Mouse (Mus musculus) erythroblast, embryonic 14.5 days (primary cell): Measurements from ENCODE around the gene Ankrd6. TPM values are rescaled to one million over a fixed set of nuclear protein-coding genes. Genes with fewer than 3 reads are reported as not detected.

Experiments
- H3K27me3 ChIP-seq: 2 replicates; pipeline ENCODE4 v1.6.1; 2012; ENCODE audit warnings: inconsistent platforms; ENCODE audit not compliant: control insufficient read depth
- H3K36me3 ChIP-seq: 2 replicates; pipeline ENCODE4 v1.6.1; 2012; ENCODE audit warnings: mild to moderate bottlenecking, inconsistent platforms; ENCODE audit not compliant: control insufficient read depth
- H3K4me1 ChIP-seq: 2 replicates; pipeline ENCODE4 v1.6.1; 2012; ENCODE audit warnings: inconsistent platforms; ENCODE audit not compliant: control insufficient read depth
- H3K4me3 ChIP-seq: replicated peaks from 2 replicates; pipeline ENCODE3; 2012; ENCODE audit warnings: moderate library complexity, mild to moderate bottlenecking, inconsistent platforms
- H3K9me3 ChIP-seq: 2 replicates; pipeline ENCODE4 v1.6.1; 2012; ENCODE audit warnings: low read length, inconsistent platforms, mixed read lengths; ENCODE audit not compliant: control insufficient read depth
- GATA1 ChIP-seq: IDR thresholded peaks from 2 replicates; pipeline ENCODE4 v1.6.1; 2012; ENCODE audit warnings: low read length, inconsistent platforms, mixed read lengths
- TAL1 ChIP-seq: IDR thresholded peaks from 3 replicates; pipeline ENCODE4 v1.6.1; 2012; ENCODE audit warnings: low read length, inconsistent platforms, mixed read lengths
- polyA plus RNA-seq: library from polyadenylated mRNA; stranded (reverse); fragments of >175 nt; gene quantifications from 2 replicates; pipeline ENCODE4 v1.2.3, GENCODE M21; 2012

Gene Ankrd6
- polyA plus RNA-seq, 1 experiment = 0.01 TPM

DNA sequence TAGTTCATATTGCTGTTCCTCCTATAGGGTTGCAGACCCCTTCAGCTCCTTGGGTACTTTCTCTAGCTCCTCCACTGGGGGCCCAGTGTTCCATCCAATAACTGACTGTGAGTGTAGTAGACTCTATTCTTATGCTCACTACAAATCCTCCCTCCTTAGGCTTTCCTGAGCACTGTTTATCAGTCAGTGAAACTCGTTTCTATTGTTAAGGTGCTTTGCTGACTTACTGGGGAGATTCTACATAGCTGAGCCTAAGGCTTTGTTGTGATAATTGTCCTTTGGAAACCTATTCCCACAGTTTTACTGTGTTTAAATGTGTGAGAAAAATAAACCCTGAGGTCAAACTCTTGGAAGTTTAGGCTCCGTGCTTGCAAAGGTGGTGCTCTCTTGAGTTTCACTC, 5.8 kb upstream of the Ankrd6 start:
- Histone ChIP-seq H3K4me3 (no peak overlapping the region), H3K36me3 (no peaks in the 10 kb centered on the region), H3K9me3 (peaks cover 5% of the 10 kb centered on the region), H3K4me1 (peaks cover 9% of the 10 kb centered on the region), H3K27me3 (peaks cover 34% of the 10 kb centered on the region)
- no peak for TF ChIP-seq TAL1
- no peak for TF ChIP-seq GATA1

DNA sequence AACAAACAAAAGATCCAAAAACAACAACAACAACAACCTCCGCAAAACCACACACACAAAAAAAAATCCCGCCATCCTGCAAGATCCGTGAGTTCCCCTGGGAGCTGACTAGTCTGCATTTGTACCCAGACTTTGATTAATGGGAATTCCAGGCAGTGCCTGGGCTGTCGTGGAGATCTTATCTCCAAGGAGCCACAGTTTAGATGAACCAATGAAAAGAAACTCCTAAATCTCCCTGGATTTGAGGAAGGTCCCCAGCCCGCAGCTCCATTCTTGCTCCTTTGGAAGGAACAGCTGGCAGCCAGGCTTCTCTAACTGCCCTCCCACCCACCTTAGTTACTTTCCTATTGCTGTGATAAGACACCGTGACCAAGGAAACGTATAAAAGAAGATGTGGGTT, 2.0 kb upstream of the Ankrd6 start:
- H3K27me3 ChIP-seq = peaks cover 71% of the 10 kb centered on the region
- H3K9me3 ChIP-seq = peaks cover 18% of the 10 kb centered on the region
- peaks cover 16% of the 10 kb centered on the region for H3K4me1 ChIP-seq
- TF ChIP-seq GATA1 = no peak
- no peak for TF ChIP-seq TAL1
- no peaks in the 10 kb centered on the region for H3K36me3 ChIP-seq
- no peak overlapping the region for H3K4me3 ChIP-seq

DNA sequence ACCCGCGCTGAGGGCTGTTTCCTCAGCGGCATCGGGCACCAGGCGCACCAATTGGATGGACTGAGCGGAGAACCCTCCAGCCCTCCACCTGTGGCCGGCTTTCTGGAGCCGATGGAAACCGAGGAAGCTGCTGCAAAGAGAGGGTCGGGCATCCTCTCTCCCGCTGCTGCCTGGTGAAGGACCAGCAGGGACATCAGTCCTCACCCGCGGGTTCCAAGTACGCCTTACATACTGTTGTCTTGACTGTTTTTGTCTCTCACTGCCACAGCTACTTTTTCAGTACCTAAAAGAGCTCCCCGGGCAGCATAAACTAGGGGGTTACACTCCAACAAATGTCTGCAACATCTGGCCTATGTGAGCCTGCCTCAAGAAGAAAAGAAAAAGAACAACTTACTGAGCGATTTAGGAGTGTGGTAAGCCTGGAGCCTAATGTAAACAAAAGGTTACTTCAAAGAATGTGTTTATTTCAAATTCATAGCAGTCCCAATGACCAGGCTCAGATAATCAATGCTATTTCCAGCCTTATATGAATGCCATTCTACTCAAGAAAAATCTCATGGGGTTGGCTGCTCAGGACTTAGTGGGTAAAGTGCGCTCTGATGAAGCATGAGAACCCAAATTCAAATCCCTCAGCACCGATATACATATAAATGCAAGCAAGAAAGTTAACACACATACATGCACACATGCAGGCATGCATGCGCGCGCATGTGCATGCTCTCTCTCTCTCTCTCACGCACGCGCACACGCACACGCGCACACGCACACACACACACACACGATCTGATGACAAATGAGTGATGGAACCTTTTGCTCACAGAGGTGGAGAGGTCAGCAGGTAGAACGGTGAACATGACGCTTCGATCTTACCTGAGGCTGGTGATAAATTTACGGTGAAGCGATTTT, 647 bp upstream of the Ankrd6 start:
- peaks cover 77% of the 10 kb centered on the region for H3K27me3 ChIP-seq
- no peaks in the 10 kb centered on the region for H3K36me3 ChIP-seq
- peak overlapping the region; percentile 60 for H3K4me3 ChIP-seq
- peaks cover 14% of the 10 kb centered on the region for H3K4me1 ChIP-seq
- peaks cover 18% of the 10 kb centered on the region for H3K9me3 ChIP-seq
- TF ChIP-seq TAL1 (no peak), GATA1 (no peak)

DNA sequence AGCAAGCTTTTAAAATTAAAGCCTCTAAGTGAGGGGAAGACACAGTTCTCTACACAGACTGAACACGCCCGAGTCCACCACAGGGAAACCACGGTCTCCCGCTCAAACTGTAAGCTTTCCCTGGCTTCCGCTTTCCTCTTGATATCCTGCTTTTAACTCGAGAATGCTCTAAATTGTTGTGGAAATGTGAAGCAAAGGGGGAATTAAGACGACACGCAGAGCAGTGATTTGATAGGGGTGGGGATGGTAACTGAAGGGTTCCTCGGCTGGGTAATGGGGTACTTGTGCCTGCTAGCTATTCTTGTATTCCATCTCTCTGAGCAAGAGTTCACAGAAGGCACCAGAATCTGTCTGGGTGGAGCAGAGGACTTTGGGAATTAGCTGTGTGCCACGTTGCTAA, 1.9 kb downstream of the Ankrd6 start:
- Histone ChIP-seq H3K36me3 (no peaks in the 10 kb centered on the region), H3K9me3 (peaks cover 18% of the 10 kb centered on the region), H3K4me1 (peaks cover 14% of the 10 kb centered on the region), H3K27me3 (peaks cover 65% of the 10 kb centered on the region), H3K4me3 (no peak overlapping the region)
- no peak for TF ChIP-seq GATA1

DNA sequence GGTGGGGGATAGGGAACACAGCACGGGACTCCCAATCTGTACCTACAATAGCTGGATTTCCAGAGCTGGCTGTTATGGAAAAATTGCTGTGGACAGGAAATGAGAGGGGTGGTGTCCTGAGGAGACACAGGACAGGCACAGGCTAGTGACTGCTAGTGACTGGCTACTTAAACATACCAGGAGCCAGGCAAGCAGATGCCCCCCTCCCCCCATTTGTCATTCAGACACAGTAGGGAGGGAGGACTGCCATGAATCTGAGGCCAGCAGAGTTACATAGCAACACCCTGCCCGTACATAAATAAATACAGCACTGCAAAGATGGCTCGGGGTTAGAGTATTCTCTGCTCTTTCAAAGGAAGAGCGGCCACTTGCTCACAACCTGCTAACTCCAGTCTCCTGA, 3.0 kb downstream of the Ankrd6 start:
- no peak for TF ChIP-seq TAL1
- no peak for TF ChIP-seq GATA1
- Histone ChIP-seq H3K4me3 (no peak overlapping the region), H3K36me3 (no peaks in the 10 kb centered on the region), H3K4me1 (peaks cover 14% of the 10 kb centered on the region), H3K9me3 (peaks cover 14% of the 10 kb centered on the region), H3K27me3 (peaks cover 55% of the 10 kb centered on the region)

DNA sequence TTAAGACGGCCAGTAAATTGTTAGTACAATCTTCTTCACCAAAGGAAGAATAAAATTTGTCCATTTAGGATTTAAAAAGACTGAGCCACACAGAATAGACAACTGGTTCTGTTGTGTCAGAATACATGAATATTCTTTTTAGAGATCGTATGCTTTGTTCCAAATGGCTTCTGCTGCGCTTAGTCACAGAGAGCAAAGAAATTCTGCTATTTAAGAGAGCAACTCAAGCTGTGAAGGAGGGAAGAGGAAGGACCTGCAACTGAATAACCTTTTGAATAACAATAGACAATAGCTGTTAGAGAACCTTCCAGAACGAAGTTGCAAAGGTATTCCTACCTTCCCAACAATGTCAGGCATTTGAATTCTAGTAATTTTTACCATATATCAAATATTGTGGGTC, 9.7 kb downstream of the Ankrd6 start:
- Histone ChIP-seq H3K36me3 (no peaks in the 10 kb centered on the region), H3K4me3 (no peak overlapping the region), H3K4me1 (no peaks in the 10 kb centered on the region), H3K27me3 (peaks cover 18% of the 10 kb centered on the region), H3K9me3 (no peaks in the 10 kb centered on the region)
- no peak for TF ChIP-seq GATA1
- no peak for TF ChIP-seq TAL1

DNA sequence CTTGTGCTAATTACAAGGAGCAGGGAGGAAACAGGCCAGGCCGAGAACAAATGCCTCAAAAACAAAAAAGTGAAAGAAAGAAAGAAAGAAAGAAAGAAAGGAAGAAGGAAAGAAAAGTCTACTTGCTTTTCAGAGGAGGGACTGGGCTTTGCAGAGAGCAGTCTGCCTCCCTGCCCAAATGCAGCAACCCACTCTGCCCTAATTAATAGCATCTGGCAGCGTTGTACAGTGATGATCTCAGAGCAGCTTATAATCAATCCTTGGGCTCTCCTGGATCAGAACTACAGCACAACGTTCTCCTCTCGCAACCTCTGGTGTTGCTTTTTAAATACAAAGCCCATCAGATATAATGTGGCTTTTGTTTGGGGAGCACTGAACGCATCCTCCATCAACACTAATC, 10.7 kb downstream of the Ankrd6 start:
- Histone ChIP-seq H3K4me1 (no peaks in the 10 kb centered on the region), H3K4me3 (no peak overlapping the region), H3K27me3 (peaks cover 18% of the 10 kb centered on the region), H3K9me3 (no peaks in the 10 kb centered on the region), H3K36me3 (no peaks in the 10 kb centered on the region)
- TF ChIP-seq GATA1 (no peak), TAL1 (no peak)

DNA sequence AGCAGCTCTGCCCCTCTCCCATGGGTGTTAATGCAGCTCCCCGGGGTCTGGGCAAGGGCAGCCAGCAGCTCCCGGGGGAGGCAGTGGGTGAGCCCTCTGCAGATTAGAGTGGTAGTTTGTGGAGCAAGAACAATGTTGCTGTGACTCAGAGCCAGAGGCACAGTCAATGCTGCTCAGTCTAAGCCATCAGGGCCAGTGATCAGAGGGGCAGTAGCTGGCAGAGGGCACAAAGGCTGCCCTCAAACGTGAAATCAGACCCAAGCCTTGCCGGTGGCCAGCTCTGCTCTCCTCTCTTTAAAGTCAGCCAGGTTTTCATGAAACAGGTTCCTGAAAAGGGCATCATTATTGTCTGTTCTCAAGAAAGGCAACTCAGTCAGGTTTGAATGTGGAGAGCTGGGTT, 11.1 kb downstream of the Ankrd6 start:
- TF ChIP-seq TAL1 (no peak), GATA1 (no peak)
- Histone ChIP-seq H3K9me3 (no peaks in the 10 kb centered on the region), H3K4me1 (no peaks in the 10 kb centered on the region), H3K4me3 (no peak overlapping the region), H3K36me3 (no peaks in the 10 kb centered on the region), H3K27me3 (peaks cover 18% of the 10 kb centered on the region)

DNA sequence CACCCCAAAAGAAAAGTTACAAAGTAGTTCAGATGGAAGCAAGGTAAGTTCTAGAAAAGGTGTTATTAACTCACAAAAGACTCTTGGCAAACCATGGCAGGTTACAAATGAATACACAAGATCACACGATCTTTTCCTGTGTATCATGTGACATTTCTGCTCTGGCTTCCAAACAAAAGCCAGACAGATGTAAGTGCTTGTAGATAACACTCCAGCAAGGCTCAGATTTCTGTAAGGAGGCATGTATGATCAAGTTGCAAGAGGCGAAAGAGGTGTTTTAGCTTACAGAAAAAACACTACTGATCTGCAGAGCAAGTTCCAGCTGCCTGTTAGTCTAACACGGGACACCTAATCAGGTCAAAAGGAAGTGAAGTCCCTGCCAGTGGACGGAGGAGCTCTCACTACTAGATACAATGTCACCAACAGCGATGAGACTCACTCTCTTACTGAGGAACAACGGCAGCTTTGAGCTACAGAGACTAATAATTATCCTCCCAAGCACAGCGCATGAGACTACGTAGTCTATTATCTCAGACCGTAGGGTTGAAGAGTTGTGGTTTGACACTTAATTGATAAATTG, 13.8 kb downstream of the Ankrd6 start:
- Histone ChIP-seq H3K9me3 (no peaks in the 10 kb centered on the region), H3K27me3 (peaks cover 18% of the 10 kb centered on the region), H3K36me3 (no peaks in the 10 kb centered on the region), H3K4me3 (no peak overlapping the region), H3K4me1 (no peaks in the 10 kb centered on the region)
- no peak for TF ChIP-seq GATA1
- TF ChIP-seq TAL1 = no peak
